Mouse (Mus musculus) midbrain, embryonic 16.5 days (tissue): ENCODE data around the gene Dhx29. TPM values are rescaled to one million over a fixed set of nuclear protein-coding genes. Genes with fewer than 3 reads are reported as not detected.

Experiments used
- ATAC-seq: fragments of 200-750 bp; cut with Nextera tagmentation; 2 replicates; pipeline ENCODE4 v1.8.0; 2017; ENCODE audit warnings: moderate TSS enrichment
- H3K27ac ChIP-seq: fragments of 300-500 bp; sonication (generic); 2 replicates; pipeline ENCODE4 v1.5.1; 2014; ENCODE audit warnings: mild to moderate bottlenecking, low read length, mixed read lengths
- H3K27me3 ChIP-seq: fragments of 300-500 bp; sonication (generic); 2 replicates; pipeline ENCODE4 v1.6.1; 2014; ENCODE audit warnings: low read depth, low read length, mixed read lengths; ENCODE audit not compliant: control insufficient read depth, insufficient read depth
- H3K36me3 ChIP-seq: fragments of 300-500 bp; sonication (generic); 2 replicates; pipeline ENCODE4 v1.6.1; 2014; ENCODE audit warnings: mild to moderate bottlenecking, low read length, moderate library complexity, mixed read lengths; ENCODE audit not compliant: control insufficient read depth, insufficient read depth
- H3K4me1 ChIP-seq: fragments of 300-500 bp; sonication (generic); 2 replicates; pipeline ENCODE4 v1.6.1; 2014; ENCODE audit warnings: mild to moderate bottlenecking, low read length, mixed read lengths; ENCODE audit not compliant: control insufficient read depth, insufficient read depth
- H3K4me2 ChIP-seq: fragments of 300-500 bp; sonication (generic); 2 replicates; pipeline ENCODE4 v1.6.1; 2014; ENCODE audit warnings: mild to moderate bottlenecking, low read length, mixed read lengths
- H3K4me3 ChIP-seq: fragments of 300-500 bp; sonication (generic); 2 replicates; pipeline ENCODE4 v1.5.1; 2014; ENCODE audit warnings: low read depth, mild to moderate bottlenecking, low read length, moderate library complexity, mixed read lengths
- H3K9ac ChIP-seq: fragments of 300-500 bp; sonication (generic); 2 replicates; pipeline ENCODE4 v1.6.1; 2014; ENCODE audit warnings: low read depth, low read length, mixed read lengths
- H3K9me3 ChIP-seq: fragments of 300-500 bp; sonication (generic); replicated peaks from 2 replicates; pipeline ENCODE4 v1.6.1; 2014; ENCODE audit warnings: mild to moderate bottlenecking, low read length, mixed read lengths; ENCODE audit not compliant: control insufficient read depth, poor library complexity, severe bottlenecking
- WGBS: fragments of 180-500 bp; shearing (Covaris S2); extraction: QIAGEN DNeasy Blood & Tissue Kit; methylation state at CpG from one replicate; pipeline ENCODE4 v1.1.7; 2014; 5-methylcytosine and 5-hydroxymethylcytosine counted together
- polyA plus RNA-seq: library from polyadenylated mRNA; unstranded; fragments of >200 nt; fragmentation: Nextera tagmentation; extraction: Ambion mirVana; gene quantifications from 2 replicates; pipeline ENCODE4 v1.2.1, GENCODE M21; 2015

Gene Dhx29
- polyA plus RNA-seq = 30.0 and 30.4 TPM in 2 replicates

DNA sequence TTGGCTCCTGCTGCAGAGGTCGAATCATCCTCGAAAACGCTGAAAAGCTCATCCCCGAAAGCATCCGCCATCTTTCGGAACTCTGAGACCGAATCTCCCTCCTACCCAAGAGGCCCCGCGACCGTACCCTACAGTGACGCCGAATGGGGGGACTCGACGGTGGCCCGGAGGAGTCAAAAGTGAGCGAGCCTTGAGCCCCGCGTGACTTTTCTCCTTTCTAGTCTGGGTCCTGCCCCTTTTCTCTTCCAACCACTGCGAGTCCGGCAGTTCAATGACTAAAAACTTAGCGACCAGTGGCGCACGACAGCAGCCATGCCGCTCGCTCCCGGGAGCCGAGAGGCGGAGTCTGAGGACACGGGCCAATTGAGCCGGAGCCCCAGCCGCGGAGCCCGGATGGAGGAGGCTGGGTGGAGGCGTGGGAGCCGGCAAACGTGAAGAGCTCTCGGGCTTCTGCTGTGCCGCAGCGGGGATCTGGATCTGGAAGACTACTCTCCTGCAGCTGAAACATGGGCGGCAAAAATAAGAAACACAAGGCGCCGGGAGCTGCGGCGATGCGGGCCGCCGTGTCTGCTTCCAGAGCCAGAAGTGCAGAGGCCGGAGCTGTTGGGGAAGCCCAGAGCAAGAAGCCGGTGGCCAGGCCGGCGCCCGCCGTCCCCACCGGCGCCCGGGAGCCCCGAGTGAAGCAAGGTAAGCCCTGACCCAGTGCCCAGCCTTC is at the start of gene Dhx29, which contains the start of gene Mtrex:
Dhx29 (plus strand) TSS at position 168 of the 715 bp plus-strand sequence.
Mtrex (minus strand) TSS at position 112 of the 715 bp plus-strand sequence.
- Histone ChIP-seq H3K27ac (peak within 1 kb of the TSS; percentile 86), H3K27me3 (no peaks in the 10 kb centered on the region), H3K4me1 (peaks cover 20% of the 10 kb centered on the region), H3K4me2 (peak within 1 kb of the TSS; percentile 71), H3K9ac (peak within 1 kb of the TSS; percentile 80), H3K4me3 (peak within 1 kb of the TSS; percentile 88), H3K9me3 (no peaks in the 10 kb centered on the region), H3K36me3 (peaks cover 8% of the 10 kb centered on the region; the same call in 1 of the 2 replicates)
- under 1% methylated on average over 57 of the region's 57 CpGs for WGBS
- peak; percentile 99 for ATAC-seq

DNA sequence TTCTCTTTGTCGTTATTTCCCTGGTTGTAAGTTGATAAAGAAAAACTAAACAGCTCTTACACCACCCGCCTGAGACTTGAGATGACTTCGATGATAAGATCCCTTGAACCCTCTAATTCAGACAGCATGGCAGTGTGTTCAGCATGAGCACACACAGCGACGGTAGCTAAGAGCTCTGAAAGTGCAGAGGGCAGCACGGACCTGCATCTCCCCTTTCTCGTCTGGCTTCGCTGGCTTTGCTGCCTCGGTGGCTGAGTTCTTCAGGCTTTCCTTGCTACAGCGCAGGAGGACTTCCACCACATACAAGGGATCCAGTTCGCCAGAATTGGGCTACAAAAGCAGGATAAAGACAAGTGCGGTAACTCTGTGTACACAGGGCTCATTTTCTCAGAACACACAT is 40.0 kb upstream of the Dhx29 start:
- Histone ChIP-seq H3K4me2 (no peak overlapping the region), H3K9ac (no peak overlapping the region), H3K36me3 (peaks cover 37% of the 10 kb centered on the region), H3K9me3 (no peaks in the 10 kb centered on the region), H3K27me3 (no peaks in the 10 kb centered on the region), H3K4me1 (no peaks in the 10 kb centered on the region), H3K27ac (no peak overlapping the region), H3K4me3 (no peak overlapping the region)
- no peak for ATAC-seq
- WGBS = 95% methylated on average over 12 of the region's 12 CpGs

DNA sequence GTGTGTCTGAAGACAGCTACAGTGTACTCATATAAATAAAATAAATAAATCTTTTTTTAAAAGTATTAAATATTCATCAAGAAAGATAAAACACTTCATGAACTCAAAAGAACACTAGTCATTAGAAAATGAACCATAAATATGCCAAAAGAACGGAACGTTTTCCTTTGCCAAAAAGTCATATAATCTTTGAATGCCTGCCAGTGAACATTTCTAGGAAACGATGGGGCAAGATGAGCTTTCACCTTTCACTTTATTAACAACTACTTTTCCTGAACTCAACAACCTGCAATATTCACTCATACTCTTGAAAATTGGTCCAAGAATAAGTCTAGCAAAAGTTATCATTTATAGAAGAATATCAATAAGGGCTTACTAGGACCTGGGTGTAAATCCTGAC is 25.1 kb upstream of the Dhx29 start:
- no peak overlapping the region for H3K4me3 ChIP-seq
- H3K36me3 ChIP-seq = peaks cover 22% of the 10 kb centered on the region
- 95% methylated on average over 3 of the region's 3 CpGs for WGBS
- no peak overlapping the region for H3K9ac ChIP-seq
- H3K27me3 ChIP-seq = no peaks in the 10 kb centered on the region
- no peaks in the 10 kb centered on the region for H3K4me1 ChIP-seq
- ATAC-seq = no peak
- H3K4me2 ChIP-seq = no peak overlapping the region
- no peak overlapping the region for H3K27ac ChIP-seq
- H3K9me3 ChIP-seq = no peaks in the 10 kb centered on the region

DNA sequence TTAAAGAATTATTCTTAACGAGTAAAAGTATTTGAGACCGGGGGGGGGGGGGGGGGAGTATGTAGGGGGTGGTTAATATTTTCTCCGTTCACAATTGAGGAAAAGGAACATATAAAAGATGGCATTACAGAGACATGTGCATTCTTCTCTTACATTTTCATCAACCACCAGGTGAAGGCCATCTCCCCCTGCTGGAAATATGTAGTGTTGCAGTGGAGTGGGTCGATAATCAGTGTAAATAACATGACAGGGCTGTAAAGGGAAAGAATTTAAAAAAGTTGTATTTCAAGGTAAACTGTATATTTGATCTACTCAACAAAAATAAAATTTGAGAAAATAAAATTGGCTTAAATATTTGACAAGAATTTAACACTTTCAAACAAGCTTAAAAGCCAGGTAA is 17.6 kb upstream of the Dhx29 start:
- WGBS = 62% methylated on average over 4 of the region's 4 CpGs
- Histone ChIP-seq H3K27ac (no peak overlapping the region), H3K9me3 (no peaks in the 10 kb centered on the region), H3K4me3 (no peak overlapping the region), H3K9ac (no peak overlapping the region), H3K4me1 (no peaks in the 10 kb centered on the region), H3K27me3 (no peaks in the 10 kb centered on the region), H3K36me3 (peaks cover 11% of the 10 kb centered on the region), H3K4me2 (no peak overlapping the region)
- no peak for ATAC-seq

DNA sequence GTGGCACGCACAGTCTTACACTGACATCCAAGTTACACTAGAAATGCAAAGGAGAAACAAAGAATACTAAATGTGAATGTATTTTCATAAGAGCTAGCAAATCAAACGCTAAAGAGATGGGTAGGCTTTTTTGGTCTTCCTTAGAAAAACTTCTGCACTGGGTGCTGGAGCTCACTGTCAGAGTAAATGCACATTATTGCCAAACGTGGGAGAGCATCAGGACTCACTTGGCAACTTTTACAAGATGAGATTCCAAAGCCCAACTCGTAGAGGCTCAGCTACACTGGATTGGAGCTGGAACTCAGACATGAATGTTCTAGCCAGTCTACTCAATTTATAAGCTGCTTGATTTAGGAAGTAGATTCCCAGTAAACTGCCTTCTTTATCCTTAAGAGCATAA is 16.8 kb upstream of the Dhx29 start:
- Histone ChIP-seq H3K9ac (no peak overlapping the region), H3K27me3 (no peaks in the 10 kb centered on the region), H3K4me1 (no peaks in the 10 kb centered on the region), H3K9me3 (no peaks in the 10 kb centered on the region), H3K36me3 (peaks cover 13% of the 10 kb centered on the region), H3K4me2 (no peak overlapping the region), H3K4me3 (no peak overlapping the region), H3K27ac (no peak overlapping the region)
- WGBS = 92% methylated on average over 4 of the region's 4 CpGs
- no peak for ATAC-seq

DNA sequence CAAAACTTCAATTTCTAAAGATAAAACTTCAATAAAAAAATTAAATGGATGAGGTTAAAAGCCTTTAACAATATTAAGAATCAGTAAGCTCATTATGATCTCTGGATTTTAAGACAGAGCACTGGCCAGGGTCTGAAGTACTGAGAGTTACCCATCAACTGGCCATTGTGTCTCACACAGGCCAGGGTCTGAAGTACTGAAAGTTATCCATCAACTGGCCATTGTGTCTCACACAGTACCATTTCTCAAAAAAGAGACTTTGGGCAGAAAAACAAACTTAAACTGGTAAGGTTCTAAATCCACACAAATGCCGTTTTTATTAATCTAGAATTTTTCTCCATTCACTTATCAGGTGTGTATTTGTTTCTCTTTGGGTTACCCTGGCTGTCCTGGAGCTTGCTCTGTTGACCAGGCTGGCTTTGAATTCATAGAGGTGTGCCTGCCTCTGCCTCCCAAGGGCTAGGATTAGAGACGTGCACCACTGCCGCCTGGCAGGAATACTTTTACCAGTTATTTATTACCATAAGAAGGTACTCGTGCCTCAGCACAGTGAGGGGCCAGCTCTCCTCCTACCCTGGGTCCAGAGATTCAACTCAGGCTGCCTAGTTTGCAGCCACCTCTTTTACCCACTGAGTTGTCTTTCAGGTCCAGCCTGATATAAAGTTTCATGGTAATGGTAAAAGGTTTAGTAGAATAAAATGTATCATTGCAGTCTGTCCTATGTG is 8.0 kb upstream of the Dhx29 start:
- Histone ChIP-seq H3K4me1 (no peaks in the 10 kb centered on the region), H3K27me3 (no peaks in the 10 kb centered on the region), H3K9me3 (no peaks in the 10 kb centered on the region), H3K36me3 (peaks cover 9% of the 10 kb centered on the region), H3K4me3 (no peak overlapping the region), H3K9ac (no peak overlapping the region), H3K4me2 (no peak overlapping the region), H3K27ac (no peak overlapping the region)
- 91% methylated on average over 4 of the region's 4 CpGs for WGBS
- no peak for ATAC-seq

DNA sequence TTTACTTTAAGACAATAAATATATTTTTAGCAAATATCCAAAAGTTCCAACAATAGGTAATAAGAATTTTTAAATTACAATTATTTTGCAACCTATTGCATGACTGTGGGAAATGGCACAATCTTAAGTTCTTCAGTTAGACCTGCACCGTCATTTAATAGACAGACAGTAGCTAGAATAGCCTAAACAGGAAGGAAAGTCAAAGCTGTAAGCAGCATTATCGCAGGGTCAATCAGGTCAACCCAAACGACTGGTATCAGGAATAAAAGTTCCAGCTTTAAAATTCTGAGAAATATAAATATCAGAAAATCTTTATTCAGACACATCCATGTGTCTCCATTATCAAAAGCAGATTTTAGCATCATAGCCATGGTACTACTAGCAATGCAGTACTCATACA is 6.3 kb upstream of the Dhx29 start:
- Histone ChIP-seq H3K27me3 (no peaks in the 10 kb centered on the region), H3K4me3 (no peak overlapping the region), H3K36me3 (peaks cover 7% of the 10 kb centered on the region), H3K9ac (no peak overlapping the region), H3K27ac (no peak overlapping the region), H3K4me2 (no peak overlapping the region), H3K4me1 (peaks cover 6% of the 10 kb centered on the region), H3K9me3 (no peaks in the 10 kb centered on the region)
- ATAC-seq = no peak
- 94% methylated on average over 3 of the region's 3 CpGs for WGBS

DNA sequence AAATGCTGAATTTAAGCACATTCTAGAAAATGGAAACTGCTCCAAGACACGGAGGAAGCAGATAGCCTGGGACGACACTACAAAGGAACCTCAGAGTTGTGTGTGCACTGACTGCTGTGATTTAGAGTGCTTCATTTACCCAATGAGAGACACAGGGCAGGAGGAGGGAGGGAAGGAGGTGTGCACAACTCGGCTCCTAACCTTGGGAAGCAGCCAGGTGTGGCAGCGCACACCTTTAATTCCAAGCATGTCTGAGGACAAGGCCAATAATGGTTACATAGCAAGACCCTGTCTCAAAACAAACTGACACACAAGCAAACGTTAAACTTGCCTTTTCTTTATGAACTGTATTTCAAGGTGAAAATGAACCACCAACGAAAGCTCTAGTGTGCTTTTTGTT is 2.0 kb upstream of the Dhx29 start:
- no peak for ATAC-seq
- WGBS = 83% methylated on average over 6 of the region's 6 CpGs
- no peak overlapping the region for H3K4me3 ChIP-seq
- H3K4me1 ChIP-seq = peaks cover 20% of the 10 kb centered on the region
- no peak overlapping the region for H3K27ac ChIP-seq
- 0 out of 2 replicates have a peak, but pooled peaks cover 2% of the 10 kb centered on the region for H3K36me3 ChIP-seq
- H3K27me3 ChIP-seq = no peaks in the 10 kb centered on the region
- no peaks in the 10 kb centered on the region for H3K9me3 ChIP-seq
- no peak overlapping the region for H3K4me2 ChIP-seq
- H3K9ac ChIP-seq = no peak overlapping the region

DNA sequence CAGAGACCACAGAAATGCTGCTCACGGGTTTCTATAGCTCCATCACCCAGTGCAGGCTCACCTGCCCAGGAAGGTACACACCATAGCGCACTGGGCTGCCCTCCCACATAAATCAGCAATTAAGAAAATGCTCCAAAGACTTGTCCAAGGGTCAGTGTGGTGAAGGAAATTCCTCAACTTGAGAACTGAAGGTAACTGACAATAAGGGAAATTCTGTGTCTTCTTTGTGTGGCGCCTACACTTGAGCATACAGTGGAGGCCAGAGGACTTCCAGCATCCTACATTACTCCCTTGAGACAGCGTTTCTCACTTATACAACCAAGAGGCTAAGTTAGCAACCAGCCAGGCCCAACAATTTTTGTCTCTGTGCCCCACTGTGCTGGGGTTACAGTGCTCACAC is 1.3 kb upstream of the Dhx29 start:
- H3K27me3 ChIP-seq = no peaks in the 10 kb centered on the region
- peaks cover 20% of the 10 kb centered on the region for H3K4me1 ChIP-seq
- H3K9me3 ChIP-seq = no peaks in the 10 kb centered on the region
- 0 out of 2 replicates have a peak overlapping the region, but pooled peaks have one; percentile 20 for H3K9ac ChIP-seq
- ATAC-seq = no peak
- no peak overlapping the region for H3K27ac ChIP-seq
- H3K4me2 ChIP-seq = peak overlapping the region; percentile 69
- H3K4me3 ChIP-seq = peak overlapping the region; percentile 88
- 80% methylated on average over 4 of the region's 4 CpGs for WGBS
- H3K36me3 ChIP-seq = 0 out of 2 replicates have a peak, but pooled peaks cover 5% of the 10 kb centered on the region
